Mouse (Mus musculus) megakaryocyte progenitor cell, adult 5-6 weeks (primary cell): ENCODE measurements around the gene Mall. TPM values are rescaled to one million over a fixed set of nuclear protein-coding genes. Genes with fewer than 3 reads are reported as not detected.

Experiments used
- ATAC-seq: replicated peaks from 2 replicates; pipeline ENCODE4 v1.8.0; 2016; ENCODE audit warnings: mild to moderate bottlenecking, moderate TSS enrichment, inconsistent platforms; ENCODE audit not compliant: poor library complexity
- total RNA-seq, 2 experiments: library from RNA; stranded (forward) in 1 of 2; stranded (reverse) in 1 of 2; fragments of 157-497, 149-512 nt in 1 of 2; fragments of 200-1000 nt in 1 of 2; gene quantifications; 2 replicates each; pipeline versions ENCODE4 v1.2.3 to v1.2.4; 2015 to 2017

Mall gene
- total RNA-seq (2015), result not detected in 2 replicates
- not detected in 2 replicates for total RNA-seq (2017)

- peak; percentile 48 for ATAC-seq
Measured at GRCm38 (mm10) chr2:127729671-127730070, at the start of gene Mall. TSS of gene Mall (minus strand) at chr2:127729932.

GRCm38 (mm10) chr2:127778451-127778850, 48.7 kb upstream of the Mall start:
- no peak for ATAC-seq

- ATAC-seq, result no peak
Measured at GRCm38 (mm10) chr2:127775013-127775412, 45.3 kb upstream of the Mall start.

- no peak for ATAC-seq
Measured at GRCm38 (mm10) chr2:127774578-127774941, 44.8 kb upstream of the Mall start.

GRCm38 (mm10) chr2:127773938-127774577, 44.3 kb upstream of the Mall start:
- no peak for ATAC-seq

- ATAC-seq, result no peak
Measured at GRCm38 (mm10) chr2:127761587-127761986, 31.9 kb upstream of the Mall start.

- ATAC-seq, result peak; percentile 31; the same call in 1 of the 2 replicates
Measured at GRCm38 (mm10) chr2:127760429-127761000, 30.8 kb upstream of the Mall start.

GRCm38 (mm10) chr2:127760014-127760413, 30.3 kb upstream of the Mall start:
- ATAC-seq, result no peak

GRCm38 (mm10) chr2:127759157-127759880, 29.6 kb upstream of the Mall start:
- ATAC-seq, result no peak

- ATAC-seq, result no peak
Measured at GRCm38 (mm10) chr2:127757171-127757570, 27.4 kb upstream of the Mall start.

GRCm38 (mm10) chr2:127754113-127754512, 24.4 kb upstream of the Mall start:
- ATAC-seq, result no peak

GRCm38 (mm10) chr2:127751849-127752610, 22.3 kb upstream of the Mall start:
- ATAC-seq, result no peak

- no peak for ATAC-seq
Measured at GRCm38 (mm10) chr2:127749376-127749775, 19.6 kb upstream of the Mall start.

- ATAC-seq, result no peak
Measured at GRCm38 (mm10) chr2:127748316-127748715, 18.6 kb upstream of the Mall start.

GRCm38 (mm10) chr2:127742637-127743036, 12.9 kb upstream of the Mall start:
- no peak for ATAC-seq

- ATAC-seq, result peak; percentile 57
Measured at GRCm38 (mm10) chr2:127740756-127741519, 11.2 kb upstream of the Mall start.

- no peak for ATAC-seq
Measured at GRCm38 (mm10) chr2:127737885-127738284, 8.2 kb upstream of the Mall start.

- ATAC-seq, result 0 out of 2 replicates have a peak, but pooled peaks have one; percentile 31
Measured at GRCm38 (mm10) chr2:127736631-127737209, 7.0 kb upstream of the Mall start.

- ATAC-seq, result no peak
Measured at GRCm38 (mm10) chr2:127735512-127736145, 5.9 kb upstream of the Mall start.

GRCm38 (mm10) chr2:127734889-127735288, 5.2 kb upstream of the Mall start:
- no peak for ATAC-seq
